Mouse (Mus musculus) limb, embryonic 13.5 days (tissue): ENCODE measurements at regions not wholly inside any gene's neighbourhood (a gene's known extent, or its start where the extent isn't known, plus 50 kb on each side); places are given as distances from the start of the nearest gene placed in this dataset.

Experiments used
- ATAC-seq: fragments of 200-750 bp; cut with Nextera tagmentation; 2 replicates; pipeline ENCODE4 v1.8.0; 2017; ENCODE audit warnings: low read depth, moderate number of reproducible peaks, moderate TSS enrichment; ENCODE audit not compliant: low FRiP score
- H3K27ac ChIP-seq: fragments of 300-500 bp; sonication (generic); 2 replicates; pipeline ENCODE4 v1.5.1; 2015; ENCODE audit warnings: inconsistent platforms, mild to moderate bottlenecking, moderate library complexity
- H3K27me3 ChIP-seq: fragments of 300-500 bp; sonication (generic); 2 replicates; pipeline ENCODE4 v1.6.1; 2015; ENCODE audit warnings: mild to moderate bottlenecking, inconsistent platforms
- H3K36me3 ChIP-seq: fragments of 300-500 bp; sonication (generic); 2 replicates; pipeline ENCODE4 v1.6.1; 2015; ENCODE audit warnings: inconsistent platforms, mild to moderate bottlenecking, moderate library complexity
- H3K4me1 ChIP-seq: fragments of 300-500 bp; sonication (generic); 2 replicates; pipeline ENCODE4 v1.6.1; 2015; ENCODE audit warnings: inconsistent platforms
- H3K4me2 ChIP-seq: fragments of 300-500 bp; sonication (generic); replicated peaks from 2 replicates; pipeline ENCODE4 v1.6.1; 2015; ENCODE audit warnings: inconsistent platforms, mild to moderate bottlenecking, moderate library complexity
- H3K4me3 ChIP-seq: fragments of 300-500 bp; sonication (generic); 2 replicates; pipeline ENCODE4 v1.5.1; 2015; ENCODE audit warnings: moderate library complexity, mild to moderate bottlenecking, inconsistent platforms
- H3K9ac ChIP-seq: fragments of 300-500 bp; sonication (generic); 2 replicates; pipeline ENCODE4 v1.6.1; 2015; ENCODE audit warnings: mild to moderate bottlenecking, inconsistent platforms
- H3K9me3 ChIP-seq: fragments of 300-500 bp; sonication (generic); 2 replicates; pipeline ENCODE4 v1.6.1; 2016; ENCODE audit warnings: inconsistent platforms
- WGBS: fragments of 180-500 bp; shearing (Covaris S2); methylation state at CpG from one replicate; pipeline ENCODE4 v1.1.7; 2015; 5-methylcytosine and 5-hydroxymethylcytosine counted together

GRCm38 (mm10) chr4:47933526-47933925, 111.4 kb upstream of the Nr4a3 start:
- Histone ChIP-seq H3K27me3 (no peaks in the 10 kb centered on the region), H3K9ac (no peak overlapping the region), H3K36me3 (no peaks in the 10 kb centered on the region), H3K4me1 (no peaks in the 10 kb centered on the region), H3K4me2 (no peak overlapping the region), H3K9me3 (peaks cover 6% of the 10 kb centered on the region), H3K27ac (no peak overlapping the region), H3K4me3 (no peak overlapping the region)
- WGBS, result 91% methylated on average over 1 of the region's 1 CpGs
- no peak for ATAC-seq

DNA sequence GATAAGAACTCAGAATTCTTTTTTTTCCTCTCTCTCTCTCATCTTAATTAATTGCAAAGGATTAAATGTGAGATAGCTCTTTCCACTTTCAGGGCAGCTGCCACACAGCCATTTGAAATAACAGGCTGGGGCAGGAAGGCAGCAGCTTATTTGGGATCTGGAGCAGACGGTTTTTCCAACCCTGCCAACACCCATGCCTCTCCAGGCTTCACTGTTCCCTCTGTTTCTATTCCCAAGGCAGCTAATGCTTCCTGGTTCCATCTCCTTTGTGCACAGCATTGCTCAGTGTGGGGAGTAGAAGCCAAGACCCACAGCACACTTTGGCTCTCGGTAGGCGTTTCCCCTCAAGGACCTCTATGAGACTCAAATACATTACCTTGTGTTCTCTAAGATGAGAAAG, 109.4 kb upstream of the Nr4a3 start:
- 96% methylated on average over 3 of the region's 3 CpGs for WGBS
- Histone ChIP-seq H3K9ac (no peak overlapping the region), H3K27me3 (no peaks in the 10 kb centered on the region), H3K4me3 (no peak overlapping the region), H3K4me2 (no peak overlapping the region), H3K27ac (no peak overlapping the region), H3K4me1 (no peaks in the 10 kb centered on the region), H3K36me3 (no peaks in the 10 kb centered on the region), H3K9me3 (peaks cover 6% of the 10 kb centered on the region)
- ATAC-seq, result no peak

DNA sequence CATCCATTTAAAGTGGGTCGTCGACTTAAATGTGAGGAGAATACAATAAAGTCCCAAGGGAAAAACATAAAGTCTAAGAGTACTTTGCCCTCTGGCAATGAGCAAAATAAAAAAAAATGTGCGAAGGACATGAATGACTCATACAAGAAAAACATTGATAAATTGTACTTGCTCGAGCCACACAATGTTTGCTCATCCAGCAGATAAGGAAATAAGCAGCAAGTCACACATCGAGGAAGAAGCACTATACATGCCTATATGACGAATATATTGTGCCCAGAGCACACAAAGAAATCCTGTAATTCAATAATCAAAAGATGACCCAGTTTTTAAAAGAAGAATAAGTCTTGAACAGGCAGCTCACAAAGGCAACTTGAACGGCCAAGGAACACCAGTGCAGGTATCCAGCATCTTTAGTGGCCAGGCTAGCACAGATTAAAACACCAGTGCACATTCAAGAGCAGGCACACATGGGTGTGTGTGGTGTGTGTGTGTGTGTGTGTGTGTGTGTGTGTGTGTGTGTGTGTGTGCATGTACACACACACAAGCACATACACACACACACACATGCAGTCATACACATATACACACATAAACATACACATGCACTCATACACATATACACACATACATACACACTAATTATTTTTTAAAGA, 108.4 kb upstream of the Nr4a3 start:
- H3K4me3 ChIP-seq, result no peak overlapping the region
- 89% methylated on average over 7 of the region's 7 CpGs for WGBS
- no peaks in the 10 kb centered on the region for H3K36me3 ChIP-seq
- no peak for ATAC-seq
- peaks cover 6% of the 10 kb centered on the region for H3K9me3 ChIP-seq
- H3K9ac ChIP-seq, result no peak overlapping the region
- H3K4me1 ChIP-seq, result no peaks in the 10 kb centered on the region
- no peaks in the 10 kb centered on the region for H3K27me3 ChIP-seq
- no peak overlapping the region for H3K27ac ChIP-seq
- H3K4me2 ChIP-seq, result no peak overlapping the region

DNA sequence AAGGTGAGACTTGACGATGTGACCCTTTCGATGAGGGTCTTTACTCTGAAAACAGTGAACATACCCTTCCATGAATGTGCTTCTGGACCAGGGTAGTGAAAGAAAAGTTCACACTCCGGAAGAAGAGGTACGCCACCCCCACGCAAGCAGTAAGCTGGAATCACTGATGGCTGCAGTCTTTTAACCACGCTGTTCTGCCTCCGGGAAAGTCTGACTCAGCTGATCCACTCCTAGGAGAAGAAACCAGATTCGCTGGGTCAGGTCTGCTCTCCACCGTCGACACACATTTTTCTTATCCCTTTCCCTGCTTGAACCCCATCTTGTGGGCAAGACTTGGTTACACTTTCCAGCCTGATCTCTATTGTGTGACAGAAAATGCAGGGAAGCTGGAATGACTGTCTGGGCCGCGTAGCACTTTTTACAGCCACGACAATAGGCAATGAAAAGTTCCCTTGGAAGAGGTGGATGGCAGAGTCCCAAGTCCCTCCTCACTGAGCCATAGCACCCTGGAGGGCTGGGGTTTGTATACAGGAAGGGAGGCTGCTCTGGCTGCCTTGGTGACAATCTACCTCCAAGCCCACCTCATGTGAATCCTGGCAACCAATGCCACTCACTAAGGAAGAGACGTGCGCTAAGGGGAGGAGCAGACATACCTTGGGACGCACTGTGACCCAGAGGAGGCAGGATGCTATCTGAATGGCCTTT, 96.9 kb upstream of the Nr4a3 start:
- 65% methylated on average over 16 of the region's 16 CpGs for WGBS
- Histone ChIP-seq H3K36me3 (no peaks in the 10 kb centered on the region), H3K9me3 (no peaks in the 10 kb centered on the region), H3K27ac (no peak overlapping the region), H3K9ac (no peak overlapping the region), H3K4me2 (no peak overlapping the region), H3K4me3 (no peak overlapping the region), H3K4me1 (0 out of 2 replicates have a peak, but pooled peaks cover 6% of the 10 kb centered on the region), H3K27me3 (no peaks in the 10 kb centered on the region)
- no peak for ATAC-seq

DNA sequence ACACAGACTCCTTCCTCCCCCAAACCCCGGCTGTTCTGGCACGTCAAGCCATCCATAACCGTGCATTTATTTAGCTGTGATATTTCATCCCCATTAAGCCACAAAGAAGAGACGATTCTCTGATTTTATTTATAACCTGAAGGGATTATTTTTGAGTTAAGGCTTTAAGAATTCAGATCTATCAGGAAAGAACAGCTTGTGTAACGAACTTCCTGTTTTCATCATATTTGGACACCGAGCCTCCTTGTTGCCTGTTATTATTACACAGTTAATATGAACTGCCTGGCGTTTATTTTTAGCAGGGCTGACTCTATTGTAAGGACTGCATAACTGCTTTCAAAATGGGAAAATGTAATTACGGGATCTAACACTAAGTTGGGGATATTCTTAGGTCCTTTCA, 96.2 kb upstream of the Nr4a3 start:
- no peaks in the 10 kb centered on the region for H3K27me3 ChIP-seq
- H3K4me3 ChIP-seq, result no peak overlapping the region
- no peak overlapping the region for H3K4me2 ChIP-seq
- WGBS, result 51% methylated on average over 8 of the region's 8 CpGs
- no peak overlapping the region for H3K9ac ChIP-seq
- H3K27ac ChIP-seq, result no peak overlapping the region
- H3K4me1 ChIP-seq, result 0 out of 2 replicates have a peak, but pooled peaks cover 6% of the 10 kb centered on the region
- H3K9me3 ChIP-seq, result no peaks in the 10 kb centered on the region
- no peaks in the 10 kb centered on the region for H3K36me3 ChIP-seq
- ATAC-seq, result no peak

- WGBS, result 57% methylated on average over 15 of the region's 15 CpGs
- Histone ChIP-seq H3K36me3 (no peaks in the 10 kb centered on the region), H3K4me1 (no peaks in the 10 kb centered on the region), H3K9ac (no peak overlapping the region), H3K4me2 (no peak overlapping the region), H3K27ac (no peak overlapping the region), H3K27me3 (no peaks in the 10 kb centered on the region), H3K4me3 (no peak overlapping the region), H3K9me3 (no peaks in the 10 kb centered on the region)
- ATAC-seq, result no peak
These were observed 90.2 kb upstream of the Nr4a3 start for GRCm38 (mm10) chr4:47954576-47955305.

DNA sequence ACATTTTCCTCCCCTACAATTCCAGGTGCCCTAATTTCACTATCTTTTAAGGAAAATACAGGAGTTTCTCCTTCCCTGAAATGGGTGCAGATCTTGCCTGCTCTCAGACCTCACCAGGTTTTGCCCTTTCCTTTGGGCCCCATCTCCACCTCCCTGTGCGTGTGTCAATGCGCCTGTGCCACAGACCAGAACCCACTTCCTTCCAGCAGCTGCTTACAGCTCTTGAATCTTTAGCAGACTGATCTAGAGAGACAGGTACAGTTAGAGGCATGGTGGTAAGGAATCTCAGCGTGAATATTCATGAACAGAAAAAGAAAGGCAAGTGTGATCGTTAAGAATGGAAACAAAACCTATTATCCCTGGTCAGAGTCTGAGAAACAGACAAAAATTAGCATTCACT, 80.3 kb upstream of the Nr4a3 start:
- 84% methylated on average over 4 of the region's 4 CpGs for whole genome bisulfite sequencing

DNA sequence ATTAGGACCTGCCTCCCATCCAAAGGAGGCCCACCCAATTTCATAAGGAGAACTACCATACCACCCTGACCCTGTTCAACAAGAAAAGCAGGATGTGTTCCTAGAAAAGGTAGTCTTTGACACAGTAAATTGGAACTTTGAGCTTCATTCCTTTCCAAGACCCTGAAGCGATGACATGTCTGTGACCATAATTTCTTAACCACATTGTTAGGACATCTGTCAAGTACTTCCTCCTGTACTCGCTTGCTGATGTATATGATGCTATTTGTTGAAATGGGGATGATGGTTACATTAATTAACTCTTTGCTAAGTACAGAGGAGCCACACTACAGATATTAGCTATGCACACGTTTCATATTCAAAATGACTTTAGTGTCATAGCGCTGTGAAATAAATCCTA, 73.1 kb upstream of the Nr4a3 start:
- H3K27ac ChIP-seq, result no peak overlapping the region
- H3K27me3 ChIP-seq, result no peaks in the 10 kb centered on the region
- H3K9ac ChIP-seq, result no peak overlapping the region
- 88% methylated on average over 4 of the region's 4 CpGs for WGBS
- no peak overlapping the region for H3K4me2 ChIP-seq
- no peak overlapping the region for H3K4me3 ChIP-seq
- H3K4me1 ChIP-seq, result no peaks in the 10 kb centered on the region
- H3K36me3 ChIP-seq, result no peaks in the 10 kb centered on the region
- no peak for ATAC-seq
- H3K9me3 ChIP-seq, result no peaks in the 10 kb centered on the region

More for the DNA sequence above, 80.3 kb upstream of the Nr4a3 start:
- H3K9me3 ChIP-seq, result no peaks in the 10 kb centered on the region
- no peak overlapping the region for H3K9ac ChIP-seq
- ATAC-seq, result no peak
- H3K27ac ChIP-seq, result no peak overlapping the region
- no peak overlapping the region for H3K4me3 ChIP-seq
- H3K4me2 ChIP-seq, result no peak overlapping the region
- H3K4me1 ChIP-seq, result no peaks in the 10 kb centered on the region
- no peaks in the 10 kb centered on the region for H3K36me3 ChIP-seq
- H3K27me3 ChIP-seq, result no peaks in the 10 kb centered on the region

DNA sequence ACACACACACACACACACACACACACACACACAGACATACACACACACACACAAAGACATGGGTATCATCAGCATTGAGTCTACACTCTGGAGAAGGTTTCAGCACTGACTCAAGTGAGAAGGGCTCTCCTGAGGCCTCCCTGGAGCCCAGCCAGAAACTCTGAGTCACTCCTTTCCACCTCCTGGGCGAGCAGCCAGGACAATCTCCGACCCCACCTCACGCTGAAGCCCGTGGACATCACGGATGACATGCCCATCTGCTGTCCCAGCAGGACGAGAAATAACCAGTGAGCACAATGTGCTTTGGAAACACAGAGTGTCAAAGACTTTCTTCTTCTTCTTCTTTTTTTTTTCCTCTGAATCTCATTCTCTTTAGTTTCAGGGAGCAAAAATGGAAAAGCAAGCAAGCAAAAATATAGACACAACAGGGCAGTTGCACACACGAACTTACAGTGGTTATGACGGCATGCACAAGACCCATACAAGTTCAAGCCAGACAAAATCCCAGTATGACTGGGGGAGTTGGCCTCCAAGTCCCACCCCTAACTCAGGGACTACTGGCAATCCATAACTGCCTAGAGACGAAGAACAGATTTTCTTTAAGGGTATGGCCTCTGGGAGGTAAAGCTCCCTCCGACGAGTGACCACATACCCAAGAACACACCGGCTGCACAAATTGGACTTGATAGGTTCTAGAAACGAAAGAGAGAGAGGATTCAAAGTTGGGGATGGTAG, 65.2 kb upstream of the Nr4a3 start:
- 67% methylated on average over 13 of the region's 13 CpGs for WGBS
- Histone ChIP-seq H3K4me1 (no peaks in the 10 kb centered on the region), H3K27me3 (no peaks in the 10 kb centered on the region), H3K4me2 (no peak overlapping the region), H3K9ac (no peak overlapping the region), H3K4me3 (no peak overlapping the region), H3K9me3 (no peaks in the 10 kb centered on the region), H3K36me3 (no peaks in the 10 kb centered on the region), H3K27ac (no peak overlapping the region)
- ATAC-seq, result no peak
